Mouse (Mus musculus) brain, embryonic 18.5 days (tissue): ENCODE results near the gene Med17.

Source experiments
- DNase-seq: peaks from one replicate; pipeline ENCODE4 v3.0.0-alpha.2; 2012; ENCODE audit warnings: low read depth, low spot score

The Med17 gene

GRCm38 (mm10) chr9:15288402-15288801 lies 8.7 kb upstream of the Med17 start:
- no peak for DNase-seq

GRCm38 (mm10) chr9:15287846-15288245 lies 8.1 kb upstream of the Med17 start:
- no peak for DNase-seq

- DNase-seq: no peak
Measured at GRCm38 (mm10) chr9:15285443-15285842, 5.7 kb upstream of the Med17 start.

- no peak for DNase-seq
Measured at GRCm38 (mm10) chr9:15280491-15280879, 754 bp upstream of the Med17 start.

- DNase-seq: no peak
Measured at GRCm38 (mm10) chr9:15279139-15279648, 537 bp downstream of the Med17 start.

GRCm38 (mm10) chr9:15278343-15278742 lies 1.4 kb downstream of the Med17 start:
- DNase-seq: no peak

- no peak for DNase-seq
Measured at GRCm38 (mm10) chr9:15276855-15277254, 2.9 kb downstream of the Med17 start.

- DNase-seq: no peak
Measured at GRCm38 (mm10) chr9:15273981-15274380, 5.8 kb downstream of the Med17 start.

GRCm38 (mm10) chr9:15263487-15263886 lies 16.2 kb downstream of the Med17 start:
- DNase-seq: no peak

GRCm38 (mm10) chr9:15261980-15262379 lies 17.8 kb downstream of the Med17 start:
- no peak for DNase-seq

GRCm38 (mm10) chr9:15256214-15256613 lies 23.5 kb downstream of the Med17 start:
- DNase-seq: no peak

GRCm38 (mm10) chr9:15254501-15254900 lies 25.2 kb downstream of the Med17 start:
- DNase-seq: no peak

GRCm38 (mm10) chr9:15252196-15252595 lies 27.5 kb downstream of the Med17 start:
- no peak for DNase-seq

- DNase-seq: no peak
Measured at GRCm38 (mm10) chr9:15250376-15250775, 29.4 kb downstream of the Med17 start.

- DNase-seq: no peak
Measured at GRCm38 (mm10) chr9:15245319-15246075, 34.2 kb downstream of the Med17 start.

GRCm38 (mm10) chr9:15242130-15242529 lies 37.6 kb downstream of the Med17 start:
- no peak for DNase-seq

GRCm38 (mm10) chr9:15241596-15241939 lies 38.2 kb downstream of the Med17 start:
- no peak for DNase-seq

GRCm38 (mm10) chr9:15240863-15241595 lies 38.7 kb downstream of the Med17 start:
- DNase-seq: no peak

- no peak for DNase-seq
Measured at GRCm38 (mm10) chr9:15240006-15240405, 39.7 kb downstream of the Med17 start.

- no peak for DNase-seq
Measured at GRCm38 (mm10) chr9:15239042-15239925, 40.4 kb downstream of the Med17 start, which contains the start of gene Vstm5. TSS of gene Vstm5 (plus strand) at chr9:15239045.

GRCm38 (mm10) chr9:15238297-15238990 lies 41.3 kb downstream of the Med17 start:
- DNase-seq: no peak
